Mouse (Mus musculus): ENCODE data around the gene Wif1.

Gene Wif1

DNA sequence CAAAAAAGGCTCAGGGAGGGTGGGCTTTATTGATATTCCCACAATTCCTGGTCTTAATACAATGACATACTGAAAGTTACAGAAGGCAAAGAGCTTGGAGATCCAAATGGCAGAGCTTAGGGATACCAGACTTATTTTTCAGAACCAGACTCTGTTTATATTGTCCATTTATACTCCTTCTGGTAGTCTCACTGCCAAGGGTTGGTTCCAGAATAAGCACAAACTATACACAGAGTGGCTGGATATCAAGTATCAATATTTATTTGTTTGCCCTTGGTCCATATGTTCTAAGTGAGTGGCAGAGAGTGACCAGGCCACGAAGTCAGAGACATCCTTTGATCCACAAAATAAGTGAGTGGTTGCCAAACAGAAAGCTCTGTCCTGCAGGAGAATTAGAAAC, 34.2 kb downstream of the Wif1 start:
- DNase-seq (ENCODE audit: low spot score in 2 of 2), result no peak

DNA sequence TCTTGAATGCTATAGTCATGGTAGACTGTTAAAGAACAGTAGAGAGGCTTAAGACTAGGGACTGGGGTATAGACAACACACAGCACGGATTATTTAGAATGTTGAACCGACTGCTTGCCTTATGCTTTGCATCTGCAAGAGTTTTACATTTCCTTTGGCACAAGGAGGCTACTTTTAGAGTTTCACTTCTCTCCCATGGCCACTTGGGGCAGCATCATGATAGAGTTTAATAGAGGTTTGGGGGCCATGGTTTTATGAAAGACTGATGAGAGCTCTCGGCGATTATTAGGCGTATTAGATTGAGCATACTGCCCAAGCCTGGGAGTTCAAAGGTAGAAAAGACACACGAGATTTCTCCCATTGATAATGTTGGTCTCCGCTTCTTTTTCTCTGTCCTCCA, 37.0 kb downstream of the Wif1 start:
- DNase-seq (ENCODE audit: low spot score in 2 of 2), result no peak

DNA sequence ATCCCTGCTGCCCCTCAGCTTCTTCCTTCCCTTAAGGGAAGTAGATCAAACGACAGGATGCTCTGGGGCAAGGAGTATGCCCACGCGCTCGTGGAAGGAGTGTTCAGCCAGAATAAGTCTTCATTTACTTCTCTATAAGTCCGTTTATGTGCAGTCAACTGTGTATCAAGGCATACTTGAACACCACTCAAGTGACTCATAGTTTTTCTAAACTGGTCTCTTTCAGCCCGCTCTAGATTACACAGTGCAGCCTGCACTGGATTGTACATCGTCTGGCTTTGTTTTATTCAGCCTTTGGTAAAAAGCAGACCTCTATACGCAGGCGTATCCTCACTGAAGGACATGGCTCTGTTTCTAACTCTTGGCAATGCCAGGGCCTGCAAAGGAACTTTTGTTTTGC, 46.7 kb downstream of the Wif1 start:
- DNase-seq (ENCODE audit: low spot score in 2 of 2), result no peak

DNA sequence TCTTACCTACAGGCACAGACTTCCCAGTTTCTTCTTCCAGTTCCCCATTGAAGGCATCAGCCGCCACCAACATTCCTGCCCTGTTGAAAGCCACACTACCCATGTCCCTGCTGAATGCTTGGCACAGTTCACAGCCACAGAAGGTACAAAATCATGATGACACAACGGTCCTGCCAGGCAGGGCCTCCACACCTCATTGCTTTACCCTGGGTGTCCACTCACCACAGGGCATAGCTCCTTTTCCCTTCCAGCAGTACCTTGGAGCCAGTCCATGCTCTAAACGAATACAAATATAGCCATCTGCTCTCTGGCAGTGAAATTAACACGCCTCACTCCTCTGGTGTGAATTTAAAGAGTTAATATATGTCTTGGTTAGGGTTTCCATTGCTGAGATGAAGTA, 49.1 kb downstream of the Wif1 start:
- DNase-seq (ENCODE audit: low spot score in 2 of 2), result no peak

DNA sequence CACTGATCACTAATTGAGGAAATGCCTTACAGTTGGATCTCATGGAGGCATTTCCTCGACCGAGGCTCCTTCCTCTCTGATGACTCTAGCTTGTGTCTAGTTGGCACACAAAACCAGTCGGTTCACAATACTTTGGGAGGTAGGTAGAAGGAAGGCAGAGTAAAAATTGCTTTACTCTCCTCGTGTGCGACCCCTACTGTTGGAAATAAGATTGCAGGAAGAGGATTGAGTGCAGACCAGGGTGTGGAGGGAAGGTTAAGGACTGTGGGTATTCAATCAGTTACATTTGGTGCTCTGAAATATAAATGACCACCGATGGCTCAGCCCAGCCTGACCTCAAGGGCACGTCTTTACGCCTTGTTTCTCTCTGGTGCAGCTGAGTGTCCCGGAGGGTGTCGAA, 49.8 kb downstream of the Wif1 start:
- DNase-seq (ENCODE audit: low spot score in 2 of 2), result no peak

DNA sequence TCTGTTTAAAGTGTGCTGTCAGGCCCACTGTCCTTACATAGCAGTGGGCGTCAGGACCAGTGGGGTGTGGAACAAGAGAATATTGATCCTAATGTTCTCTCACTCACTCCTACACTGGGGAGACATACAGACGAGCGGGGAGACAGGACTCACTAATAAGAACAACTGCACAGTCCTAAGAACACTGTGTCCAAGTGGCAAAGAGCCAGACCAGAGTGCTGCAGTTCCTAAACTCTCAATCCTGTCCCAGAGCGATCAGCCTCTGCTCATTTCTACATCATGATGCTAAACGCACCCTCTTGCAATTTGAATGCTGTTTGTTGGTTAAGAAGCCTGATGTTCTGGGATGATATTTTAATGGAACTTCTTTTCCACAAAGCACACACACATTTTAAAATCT, 54.9 kb downstream of the Wif1 start:
- no peak for DNase-seq (ENCODE audit: low spot score in 2 of 2)

DNA sequence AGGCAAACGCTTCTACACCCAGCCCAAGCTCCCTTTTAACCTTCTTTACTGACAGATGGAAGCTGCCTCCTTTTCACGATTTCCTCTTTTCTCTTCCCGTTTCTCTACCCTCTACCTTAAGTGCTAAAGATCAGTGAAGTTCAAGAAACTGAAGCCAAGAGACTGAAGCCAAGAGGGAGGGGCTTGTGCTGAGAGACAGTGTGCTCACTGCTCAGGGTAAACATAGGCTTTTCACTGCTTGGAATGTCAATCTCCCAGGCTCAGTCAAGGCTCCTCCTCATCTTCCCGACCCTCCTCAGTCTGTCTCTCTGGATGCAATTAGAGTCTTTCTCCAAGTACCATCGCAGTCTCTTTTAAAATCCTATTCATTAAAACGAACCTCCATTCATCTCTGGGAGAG, 55.6 kb downstream of the Wif1 start:
- no peak for DNase-seq (ENCODE audit: low spot score in 2 of 2)

DNA sequence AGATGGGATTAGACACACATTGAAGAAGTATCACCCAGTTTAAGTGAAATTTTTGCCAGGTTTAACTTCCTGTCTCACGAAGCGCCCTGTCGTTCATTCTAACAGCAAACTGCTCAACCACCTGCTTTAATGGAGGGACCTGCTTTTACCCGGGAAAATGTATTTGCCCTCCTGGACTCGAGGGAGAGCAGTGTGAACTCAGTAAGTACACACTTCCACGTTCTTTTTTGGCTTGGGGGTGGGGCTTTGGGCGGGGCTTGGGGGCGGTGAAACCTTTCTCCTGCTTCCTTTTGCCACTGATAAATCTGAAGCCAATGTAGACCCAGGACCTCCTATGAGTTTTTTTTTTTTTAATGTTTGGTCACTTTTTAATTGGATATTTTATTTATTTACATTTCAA, 56.2 kb downstream of the Wif1 start:
- DNase-seq (ENCODE audit: low spot score in 2 of 2), result no peak

DNA sequence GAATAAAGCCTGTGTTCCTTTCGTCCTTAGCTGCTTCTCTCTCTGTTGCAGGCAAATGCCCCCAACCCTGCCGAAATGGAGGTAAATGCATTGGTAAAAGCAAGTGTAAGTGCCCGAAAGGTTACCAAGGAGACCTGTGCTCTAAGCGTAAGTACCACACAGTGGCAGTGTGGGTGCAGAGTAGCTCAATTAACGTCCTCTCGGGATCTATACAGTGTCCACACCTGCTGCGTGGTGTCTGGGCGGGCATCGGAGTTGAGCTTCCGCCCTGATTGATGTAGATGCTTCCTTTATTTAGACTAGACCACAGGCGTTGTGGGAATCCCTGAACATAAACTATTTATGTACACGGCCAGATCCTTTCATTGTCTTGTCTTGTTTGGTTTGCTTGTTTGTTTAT, 62.2 kb downstream of the Wif1 start:
- no peak for DNase-seq (ENCODE audit: low spot score in 2 of 2)

DNA sequence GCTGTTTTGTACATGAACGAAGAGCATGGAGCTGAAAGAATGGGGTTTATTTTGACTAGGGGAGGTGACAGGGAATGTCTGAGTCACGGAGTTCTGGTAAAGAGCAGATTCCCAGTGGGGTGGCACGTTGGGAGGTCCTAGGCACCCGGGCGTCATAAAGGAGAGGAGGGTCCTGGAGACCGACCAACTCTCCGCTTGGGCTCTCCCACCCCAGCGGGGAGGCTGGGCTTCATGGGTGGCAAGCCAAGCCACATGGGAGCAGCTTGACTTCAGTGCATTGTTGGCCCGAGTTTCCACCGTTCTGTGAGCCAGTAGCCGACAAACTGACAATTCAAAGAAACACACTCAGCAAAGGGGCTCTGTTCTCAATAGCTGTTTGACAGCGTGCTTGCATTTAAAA, 64.5 kb downstream of the Wif1 start:
- DNase-seq (ENCODE audit: low spot score in 2 of 2), result no peak

DNA sequence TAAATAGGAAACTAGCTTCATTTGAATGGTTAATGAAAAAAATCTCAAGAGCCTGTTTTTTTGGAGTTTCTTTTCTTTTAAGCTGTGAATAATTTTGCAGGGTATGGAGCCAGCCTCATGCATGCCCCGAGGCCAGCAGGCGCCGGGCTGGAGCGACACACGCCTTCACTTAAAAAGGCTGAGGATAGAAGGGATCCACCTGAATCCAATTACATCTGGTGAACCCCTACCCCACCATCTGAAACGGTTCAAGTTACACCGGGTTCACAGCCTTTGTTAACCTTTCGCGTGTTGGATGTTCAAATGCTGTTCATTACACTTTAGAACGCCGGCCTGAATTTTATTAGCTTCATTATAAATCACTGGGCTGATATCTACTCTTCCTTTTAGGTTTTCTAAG, 65.9 kb downstream of the Wif1 start:
- no peak for DNase-seq (ENCODE audit: low spot score in 2 of 2)

DNA sequence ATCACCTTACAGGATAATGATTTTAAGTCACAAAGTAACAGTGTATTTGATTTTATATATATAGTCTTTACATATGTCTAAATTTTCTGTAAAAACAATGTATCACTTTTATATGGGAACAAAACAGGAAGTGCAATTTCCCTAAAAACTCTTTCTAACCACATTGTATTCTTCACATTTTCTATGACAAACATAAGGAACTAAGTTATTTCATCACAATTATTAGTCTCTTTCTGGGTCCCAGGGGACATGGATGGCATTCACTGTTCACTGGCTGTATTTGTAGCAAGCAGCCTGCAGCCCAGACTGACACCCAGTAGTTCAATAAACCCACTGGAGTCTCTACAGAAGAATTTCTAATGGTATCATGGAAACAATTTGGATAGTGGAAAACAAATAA, 82.4 kb downstream of the Wif1 start:
- DNase-seq (ENCODE audit: low spot score in 2 of 2), result no peak

DNA sequence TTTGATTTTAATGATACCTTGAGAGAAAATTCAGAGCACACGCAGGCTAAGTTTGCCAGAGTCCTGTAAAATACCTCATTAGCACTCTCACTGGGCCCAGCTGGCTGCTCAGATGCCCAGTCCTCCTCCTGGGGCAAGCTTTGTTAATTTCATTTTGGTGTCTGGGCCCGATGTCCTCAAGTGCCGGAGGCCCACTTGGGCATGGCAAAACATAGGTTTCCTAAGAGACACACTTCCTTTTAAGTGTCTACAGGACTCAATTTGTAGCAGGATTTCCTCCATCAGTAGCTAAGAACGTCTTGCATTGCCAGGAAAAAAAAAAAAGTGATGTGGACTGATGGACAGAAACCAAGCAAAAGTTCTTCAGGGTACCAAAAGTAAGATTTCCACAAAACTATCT, 82.9 kb downstream of the Wif1 start:
- DNase-seq (ENCODE audit: low spot score in 2 of 2), result no peak

DNA sequence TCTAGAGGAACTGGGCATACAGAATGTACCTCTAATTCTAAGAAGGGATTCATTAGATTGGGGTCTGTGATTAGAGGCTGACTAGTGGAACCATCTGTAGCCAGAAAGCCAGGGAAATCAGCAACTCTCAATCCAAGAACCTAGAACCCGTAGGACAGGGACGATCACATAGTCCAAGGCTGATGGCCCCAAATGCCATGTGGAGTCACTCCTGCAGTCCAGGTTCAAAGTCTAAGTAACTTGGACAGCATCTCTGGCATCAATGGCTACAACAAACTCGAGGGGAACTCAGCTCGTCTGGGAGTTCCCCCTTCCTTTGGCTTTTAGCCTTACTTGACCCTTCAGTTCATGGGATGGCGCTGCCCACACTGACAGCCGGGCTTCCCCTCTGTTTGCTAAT, 87.0 kb downstream of the Wif1 start:
- no peak for DNase-seq (ENCODE audit: low spot score in 2 of 2)

DNA sequence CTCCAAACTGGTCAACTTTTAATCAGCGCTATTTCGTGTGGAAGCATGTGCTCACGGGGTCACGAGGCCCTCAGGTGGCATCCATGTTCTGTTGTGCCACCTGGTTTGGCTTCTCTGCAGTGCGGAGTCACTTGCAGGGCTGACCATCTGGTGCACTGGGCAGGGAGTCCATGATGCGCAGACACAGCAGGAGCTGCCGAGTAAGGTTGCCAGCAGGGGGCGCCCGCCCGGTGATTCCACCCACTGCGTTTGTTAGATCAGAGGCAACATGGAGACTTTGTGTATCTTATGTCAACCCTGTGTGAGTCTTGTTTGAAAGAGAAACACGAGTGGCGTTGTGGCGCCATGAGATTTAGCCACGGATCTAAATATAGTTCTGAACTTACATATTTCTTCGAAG, 90.7 kb downstream of the Wif1 start:
- no peak for DNase-seq (ENCODE audit: low spot score in 2 of 2)

DNA sequence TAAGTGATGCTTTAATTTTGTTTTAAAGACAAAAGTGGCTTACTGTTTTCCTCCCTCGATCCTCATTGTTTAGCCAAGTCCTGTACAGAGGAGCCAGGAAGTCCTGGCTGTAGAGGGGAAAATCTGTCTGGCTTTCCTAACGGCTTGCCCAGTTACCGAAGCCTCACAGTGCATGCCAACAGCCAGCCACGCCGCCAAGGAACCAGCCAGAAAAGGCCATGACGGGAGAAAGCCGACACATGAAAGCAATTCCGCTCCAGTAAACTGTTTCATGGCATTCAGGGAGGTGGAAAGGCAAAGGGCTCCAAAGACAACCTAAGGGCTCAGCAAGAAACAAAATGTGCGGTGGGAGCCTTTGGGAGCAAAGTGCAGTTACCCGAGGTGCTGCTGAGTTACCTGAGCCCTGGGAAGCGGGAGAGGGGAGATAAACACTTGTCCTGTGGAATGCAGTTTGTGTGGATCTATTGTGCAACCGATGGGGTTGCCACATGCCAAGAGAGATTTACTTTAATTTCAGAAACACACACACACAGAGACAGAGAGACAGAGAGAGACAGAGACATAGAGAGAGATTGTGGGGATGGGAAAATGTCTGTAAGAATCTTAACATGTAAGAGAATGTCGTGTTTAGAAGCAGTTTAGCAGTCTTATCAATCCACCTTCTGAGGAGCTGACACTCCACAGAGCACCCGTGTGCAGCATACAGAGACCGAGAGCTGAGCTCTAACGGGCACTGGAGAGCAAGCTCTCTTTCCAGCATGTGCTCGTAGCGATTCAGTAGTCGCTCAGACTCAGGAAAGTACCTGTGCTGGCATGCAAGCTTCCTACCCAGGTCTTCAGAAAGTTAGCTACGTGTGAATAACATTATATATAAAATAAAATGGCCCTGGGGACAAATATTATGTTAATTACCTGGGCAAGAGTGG, 95.5 kb downstream of the Wif1 start:
- DNase-seq (ENCODE audit: low spot score in 2 of 2), result no peak
